Mouse (Mus musculus) hindbrain, embryonic 13.5 days (tissue): ENCODE results near the gene Pla2g4e. TPM values are rescaled to one million over a fixed set of nuclear protein-coding genes. Genes with fewer than 3 reads are reported as not detected.
A peak's percentile ranks its signal among the peaks of the same experiment; 100 is the strongest.

Experiments used
- ATAC-seq: fragments of 200-750 bp; cut with Nextera tagmentation; 2 replicates; pipeline ENCODE4 v1.8.0; 2017; ENCODE audit warnings: moderate TSS enrichment; ENCODE audit not compliant: low FRiP score
- H3K27ac ChIP-seq: fragments of 300-500 bp; sonication (generic); 2 replicates; pipeline ENCODE4 v1.5.1; 2015; ENCODE audit warnings: inconsistent platforms, mild to moderate bottlenecking, moderate library complexity
- H3K27me3 ChIP-seq: fragments of 300-500 bp; sonication (generic); 2 replicates; pipeline ENCODE4 v1.6.1; 2015; ENCODE audit warnings: mild to moderate bottlenecking, inconsistent platforms
- H3K36me3 ChIP-seq: fragments of 300-500 bp; sonication (generic); 2 replicates; pipeline ENCODE4 v1.6.1; 2015; ENCODE audit warnings: mild to moderate bottlenecking, inconsistent platforms
- H3K4me1 ChIP-seq: fragments of 300-500 bp; sonication (generic); replicated peaks from 2 replicates; pipeline ENCODE4 v1.6.1; 2015; ENCODE audit warnings: inconsistent platforms
- H3K4me2 ChIP-seq: fragments of 300-500 bp; sonication (generic); 2 replicates; pipeline ENCODE4 v1.6.1; 2015; ENCODE audit warnings: inconsistent platforms, mild to moderate bottlenecking, moderate library complexity
- H3K4me3 ChIP-seq: fragments of 300-500 bp; sonication (generic); 2 replicates; pipeline ENCODE4 v1.5.1; 2015; ENCODE audit warnings: mild to moderate bottlenecking, inconsistent platforms
- H3K9ac ChIP-seq: fragments of 300-500 bp; sonication (generic); 2 replicates; pipeline ENCODE4 v1.6.1; 2015; ENCODE audit warnings: mild to moderate bottlenecking, inconsistent platforms
- H3K9me3 ChIP-seq: fragments of 300-500 bp; sonication (generic); 2 replicates; pipeline ENCODE4 v1.6.1; 2016; ENCODE audit warnings: inconsistent platforms
- WGBS: fragments of 180-500 bp; shearing (Covaris S2); methylation state at CpG from one replicate; pipeline ENCODE4 v1.1.7; 2015; 5-methylcytosine and 5-hydroxymethylcytosine counted together
- polyA plus RNA-seq: library from polyadenylated mRNA; unstranded; fragments of >200 nt; fragmentation: Nextera tagmentation; extraction: Ambion mirVana; gene quantifications from 2 replicates; pipeline ENCODE4 v1.2.1, GENCODE M21; 2015

The Pla2g4e gene
- polyA plus RNA-seq, 1 experiment from 2014 or later, result 1.2 TPM

- no peak overlapping the region for H3K4me2 ChIP-seq
- WGBS, result 92% methylated on average over 3 of the region's 3 CpGs
- H3K9me3 ChIP-seq, result no peaks in the 10 kb centered on the region
- H3K4me3 ChIP-seq, result no peak overlapping the region
- no peaks in the 10 kb centered on the region for H3K4me1 ChIP-seq
- H3K27ac ChIP-seq, result no peak overlapping the region
- H3K27me3 ChIP-seq, result no peaks in the 10 kb centered on the region
- ATAC-seq, result no peak
- H3K9ac ChIP-seq, result no peak overlapping the region
- no peaks in the 10 kb centered on the region for H3K36me3 ChIP-seq
These were observed 97.1 kb downstream of the Pla2g4e start for GRCm38 (mm10) chr2:120147999-120148398.

- Histone ChIP-seq H3K4me3 (no peak overlapping the region), H3K9me3 (no peaks in the 10 kb centered on the region), H3K9ac (no peak overlapping the region), H3K27ac (no peak overlapping the region), H3K36me3 (no peaks in the 10 kb centered on the region), H3K27me3 (no peaks in the 10 kb centered on the region), H3K4me1 (no peaks in the 10 kb centered on the region), H3K4me2 (no peak overlapping the region)
- ATAC-seq, result no peak
- WGBS, result 80% methylated on average over 2 of the region's 2 CpGs
These were observed 97.8 kb downstream of the Pla2g4e start for GRCm38 (mm10) chr2:120147364-120147763.

- no peak overlapping the region for H3K27ac ChIP-seq
These were observed 98.6 kb downstream of the Pla2g4e start for GRCm38 (mm10) chr2:120146543-120146942.

GRCm38 (mm10) chr2:120144390-120144789 is 100.7 kb downstream of the Pla2g4e start:
- Histone ChIP-seq H3K4me1 (no peaks in the 10 kb centered on the region), H3K27ac (no peak overlapping the region), H3K4me2 (no peak overlapping the region), H3K36me3 (no peaks in the 10 kb centered on the region), H3K9me3 (no peaks in the 10 kb centered on the region), H3K27me3 (no peaks in the 10 kb centered on the region), H3K4me3 (no peak overlapping the region), H3K9ac (no peak overlapping the region)
- ATAC-seq, result no peak
- WGBS, result 87% methylated on average over 4 of the region's 4 CpGs

More at GRCm38 (mm10) chr2:120146543-120146942, 98.6 kb downstream of the Pla2g4e start:
- no peaks in the 10 kb centered on the region for H3K9me3 ChIP-seq
- no peaks in the 10 kb centered on the region for H3K36me3 ChIP-seq
- no peaks in the 10 kb centered on the region for H3K4me1 ChIP-seq
- no peaks in the 10 kb centered on the region for H3K27me3 ChIP-seq
- ATAC-seq, result no peak
- WGBS, result 87% methylated on average over 2 of the region's 2 CpGs
- H3K4me2 ChIP-seq, result no peak overlapping the region
- H3K4me3 ChIP-seq, result no peak overlapping the region
- H3K9ac ChIP-seq, result no peak overlapping the region

GRCm38 (mm10) chr2:120142336-120142735 is 102.8 kb downstream of the Pla2g4e start:
- Histone ChIP-seq H3K27me3 (no peaks in the 10 kb centered on the region), H3K4me1 (no peaks in the 10 kb centered on the region), H3K9me3 (no peaks in the 10 kb centered on the region), H3K4me2 (no peak overlapping the region), H3K27ac (no peak overlapping the region), H3K4me3 (no peak overlapping the region), H3K36me3 (no peaks in the 10 kb centered on the region), H3K9ac (no peak overlapping the region)
- WGBS, result 92% methylated on average over 5 of the region's 5 CpGs
- no peak for ATAC-seq

- Histone ChIP-seq H3K36me3 (no peaks in the 10 kb centered on the region), H3K9me3 (no peaks in the 10 kb centered on the region), H3K27ac (no peak overlapping the region), H3K4me1 (no peaks in the 10 kb centered on the region; the same call in 1 of the 2 replicates), H3K4me2 (no peak overlapping the region), H3K27me3 (no peaks in the 10 kb centered on the region), H3K9ac (no peak overlapping the region), H3K4me3 (no peak overlapping the region)
- no peak for ATAC-seq
- 92% methylated on average over 1 of the region's 1 CpGs for WGBS
These were observed 103.5 kb downstream of the Pla2g4e start for GRCm38 (mm10) chr2:120141671-120142070.

- H3K9ac ChIP-seq, result no peak overlapping the region
- H3K4me2 ChIP-seq, result no peak overlapping the region
- WGBS, result 87% methylated on average over 5 of the region's 5 CpGs
- no peaks in the 10 kb centered on the region; the same call in 1 of the 2 replicates for H3K4me1 ChIP-seq
- H3K27ac ChIP-seq, result no peak overlapping the region
- H3K9me3 ChIP-seq, result no peaks in the 10 kb centered on the region
- no peaks in the 10 kb centered on the region for H3K36me3 ChIP-seq
- H3K27me3 ChIP-seq, result no peaks in the 10 kb centered on the region
- no peak for ATAC-seq
- H3K4me3 ChIP-seq, result no peak overlapping the region
These were observed 104.8 kb downstream of the Pla2g4e start for GRCm38 (mm10) chr2:120140326-120140725.

- Histone ChIP-seq H3K27ac (no peak overlapping the region), H3K9me3 (no peaks in the 10 kb centered on the region), H3K27me3 (no peaks in the 10 kb centered on the region), H3K4me3 (no peak overlapping the region), H3K4me2 (no peak overlapping the region), H3K4me1 (no peaks in the 10 kb centered on the region; the same call in 1 of the 2 replicates), H3K36me3 (no peaks in the 10 kb centered on the region), H3K9ac (no peak overlapping the region)
- ATAC-seq, result no peak
- 93% methylated on average over 1 of the region's 1 CpGs for WGBS
These were observed 106.0 kb downstream of the Pla2g4e start for GRCm38 (mm10) chr2:120139091-120139490.

GRCm38 (mm10) chr2:120137281-120137680 is 107.9 kb downstream of the Pla2g4e start:
- ATAC-seq, result no peak
- Histone ChIP-seq H3K27ac (no peak overlapping the region), H3K4me2 (no peak overlapping the region), H3K4me3 (no peak overlapping the region), H3K4me1 (no peaks in the 10 kb centered on the region; the same call in 1 of the 2 replicates), H3K9me3 (no peaks in the 10 kb centered on the region), H3K9ac (no peak overlapping the region), H3K27me3 (no peaks in the 10 kb centered on the region), H3K36me3 (no peaks in the 10 kb centered on the region)
- 76% methylated on average over 5 of the region's 5 CpGs for WGBS

- Histone ChIP-seq H3K9ac (no peak overlapping the region), H3K27ac (0 out of 2 replicates have a peak overlapping the region, but pooled peaks have one; percentile 1), H3K4me2 (no peak overlapping the region), H3K9me3 (no peaks in the 10 kb centered on the region), H3K36me3 (no peaks in the 10 kb centered on the region), H3K27me3 (no peaks in the 10 kb centered on the region), H3K4me1 (no peaks in the 10 kb centered on the region; the same call in 1 of the 2 replicates), H3K4me3 (no peak overlapping the region)
- ATAC-seq, result no peak
These were observed 110.6 kb downstream of the Pla2g4e start for GRCm38 (mm10) chr2:120134453-120135075.

GRCm38 (mm10) chr2:120131881-120132280 is 113.3 kb downstream of the Pla2g4e start:
- no peaks in the 10 kb centered on the region for H3K36me3 ChIP-seq
- ATAC-seq, result no peak
- no peaks in the 10 kb centered on the region for H3K27me3 ChIP-seq
- H3K27ac ChIP-seq, result no peak overlapping the region
- WGBS, result 89% methylated on average over 1 of the region's 1 CpGs
- no peaks in the 10 kb centered on the region for H3K9me3 ChIP-seq
- H3K4me3 ChIP-seq, result no peak overlapping the region
- H3K9ac ChIP-seq, result no peak overlapping the region
- no peak overlapping the region for H3K4me2 ChIP-seq
- no peaks in the 10 kb centered on the region; the same call in 1 of the 2 replicates for H3K4me1 ChIP-seq

GRCm38 (mm10) chr2:120129252-120129908 is 115.8 kb downstream of the Pla2g4e start:
- Histone ChIP-seq H3K9me3 (no peaks in the 10 kb centered on the region), H3K4me2 (no peak overlapping the region), H3K27ac (0 out of 2 replicates have a peak overlapping the region, but pooled peaks have one; percentile 30), H3K27me3 (no peaks in the 10 kb centered on the region), H3K4me1 (no peaks in the 10 kb centered on the region), H3K9ac (no peak overlapping the region), H3K4me3 (no peak overlapping the region), H3K36me3 (no peaks in the 10 kb centered on the region)
- ATAC-seq, result no peak
- 68% methylated on average over 8 of the region's 8 CpGs for WGBS

- Histone ChIP-seq H3K9ac (no peak overlapping the region), H3K27me3 (no peaks in the 10 kb centered on the region), H3K4me3 (no peak overlapping the region), H3K4me2 (no peak overlapping the region), H3K9me3 (no peaks in the 10 kb centered on the region), H3K4me1 (no peaks in the 10 kb centered on the region), H3K27ac (0 out of 2 replicates have a peak overlapping the region, but pooled peaks have one; percentile 30), H3K36me3 (no peaks in the 10 kb centered on the region)
- WGBS, result 67% methylated on average over 1 of the region's 1 CpGs
- no peak for ATAC-seq
These were observed 116.5 kb downstream of the Pla2g4e start for GRCm38 (mm10) chr2:120128611-120129051.
